Mouse (Mus musculus) G1E (cell line): ENCODE data around the gene Best3.

Source experiments
- CTCF ChIP-seq: IDR thresholded peaks from 2 replicates; pipeline ENCODE4 v1.5.1; 2012; ENCODE audit warnings: low read depth, low read length, inconsistent platforms, mixed read lengths
- POLR2AphosphoS5 ChIP-seq: IDR thresholded peaks from 2 replicates; pipeline ENCODE4 v1.6.1; 2012; ENCODE audit warnings: low read depth, low read length, inconsistent platforms; ENCODE audit not compliant: insufficient replicate concordance

GRCm38 (mm10) chr10:116955191-116955590 lies 30.9 kb upstream of the Best3 start:
- TF ChIP-seq CTCF: no peak
- TF ChIP-seq POLR2AphosphoS5: no peak
